Mouse (Mus musculus) ES-CJ7 (cell line): ENCODE measurements around the gene Tmem245.

ENCODE experiments used
- DNase-seq: peaks from one replicate; pipeline ENCODE4 v3.0.0; 2011; ENCODE audit warnings: low read depth, low spot score

Tmem245 gene

GRCm38 (mm10) chr4:56946641-56947640, at the start of gene Tmem245:
Gene Tmem245 (minus strand): TSS chr4:56947437.
- DNase-seq, result peak; percentile 96

GRCm38 (mm10) chr4:56993331-56993730, 46.1 kb upstream of the Tmem245 start:
- no peak for DNase-seq

- DNase-seq, result no peak
These were observed 44.7 kb upstream of the Tmem245 start for GRCm38 (mm10) chr4:56991951-56992350.

- DNase-seq, result peak; percentile 19
These were observed 43.0 kb upstream of the Tmem245 start, which contains the start of gene Frrs1l for GRCm38 (mm10) chr4:56990215-56990584. Gene Frrs1l (minus strand): TSS chr4:56990391.

- peak; percentile 38 for DNase-seq
These were observed 42.4 kb upstream of the Tmem245 start for GRCm38 (mm10) chr4:56989431-56990214.

GRCm38 (mm10) chr4:56965586-56966179, 18.4 kb upstream of the Tmem245 start:
- no peak for DNase-seq

- DNase-seq, result peak; percentile 29
These were observed 16.4 kb upstream of the Tmem245 start for GRCm38 (mm10) chr4:56963687-56964086.

GRCm38 (mm10) chr4:56961320-56961925, 14.2 kb upstream of the Tmem245 start:
- DNase-seq, result no peak

- peak; percentile 72 for DNase-seq
These were observed 10.3 kb upstream of the Tmem245 start for GRCm38 (mm10) chr4:56957518-56957917.

- DNase-seq, result peak; percentile 54
These were observed 6.0 kb upstream of the Tmem245 start for GRCm38 (mm10) chr4:56953235-56953634.

GRCm38 (mm10) chr4:56951701-56952100, 4.5 kb upstream of the Tmem245 start:
- DNase-seq, result no peak

GRCm38 (mm10) chr4:56949494-56949893, 2.3 kb upstream of the Tmem245 start:
- peak; percentile 37 for DNase-seq

- peak; percentile 47 for DNase-seq
These were observed 1.1 kb downstream of the Tmem245 start for GRCm38 (mm10) chr4:56946180-56946579.

- no peak for DNase-seq
These were observed 3.0 kb downstream of the Tmem245 start for GRCm38 (mm10) chr4:56944286-56944685.

- DNase-seq, result no peak
These were observed 4.0 kb downstream of the Tmem245 start for GRCm38 (mm10) chr4:56943258-56943657.

- DNase-seq, result no peak
These were observed 4.7 kb downstream of the Tmem245 start for GRCm38 (mm10) chr4:56942567-56942966.

- no peak for DNase-seq
These were observed 5.8 kb downstream of the Tmem245 start for GRCm38 (mm10) chr4:56941481-56941880.

GRCm38 (mm10) chr4:56937136-56937535, 10.1 kb downstream of the Tmem245 start:
- DNase-seq, result no peak

GRCm38 (mm10) chr4:56935327-56935726, 11.9 kb downstream of the Tmem245 start:
- DNase-seq, result no peak

- no peak for DNase-seq
These were observed 14.1 kb downstream of the Tmem245 start for GRCm38 (mm10) chr4:56933154-56933553.

- DNase-seq, result peak; percentile 91
These were observed 15.1 kb downstream of the Tmem245 start for GRCm38 (mm10) chr4:56932096-56932495.
